Mouse (Mus musculus): Measurements from ENCODE around the gene Kmt5a.
"Not testable (repeated sequence)": the region's sequence is repeated elsewhere in the genome, so short reads cannot be mapped to it uniquely, and the experiment has no call there.

The Kmt5a gene

DNA sequence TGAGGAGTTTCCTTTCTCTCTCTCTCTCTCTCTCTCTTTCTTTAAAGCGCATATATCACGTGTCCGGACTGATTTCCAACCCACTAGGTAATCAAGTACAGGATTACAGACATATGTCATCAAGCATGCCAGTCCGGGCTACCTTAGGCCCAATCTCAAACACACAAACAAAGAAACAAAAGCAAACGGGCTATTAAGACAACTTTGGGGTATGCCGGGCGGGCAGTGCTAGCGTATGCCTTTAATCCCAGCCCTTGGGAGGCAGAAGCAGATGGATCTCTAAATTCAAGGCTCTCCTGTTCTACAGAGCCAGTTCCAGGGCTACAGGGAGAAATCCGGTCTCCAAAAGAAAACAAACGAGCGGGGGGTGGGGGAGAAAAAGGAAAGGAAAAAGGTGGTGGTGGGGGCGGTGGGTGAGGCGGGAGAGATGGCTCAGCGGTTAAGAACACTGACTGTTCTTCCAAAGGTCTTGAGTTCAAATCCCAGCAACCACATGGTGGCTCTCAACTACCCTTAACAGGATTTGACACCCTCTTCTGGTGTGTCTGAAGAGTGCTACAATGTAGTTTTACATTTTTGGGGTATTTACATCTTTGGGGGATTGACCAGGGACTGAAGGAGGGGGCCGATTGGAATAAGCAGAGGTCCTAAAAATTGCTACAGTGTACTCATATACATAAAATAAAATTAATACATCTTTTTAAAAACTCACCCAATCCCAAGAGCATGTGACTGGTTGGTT lies 44.1 kb downstream of the Kmt5a start:
- DNase-seq (ENCODE audit: low read depth) = no peak

GRCm38 (mm10) chr5:124485654-124486053 lies 45.9 kb downstream of the Kmt5a start:
- no peak for DNase-seq (ENCODE audit: low read depth)

DNA sequence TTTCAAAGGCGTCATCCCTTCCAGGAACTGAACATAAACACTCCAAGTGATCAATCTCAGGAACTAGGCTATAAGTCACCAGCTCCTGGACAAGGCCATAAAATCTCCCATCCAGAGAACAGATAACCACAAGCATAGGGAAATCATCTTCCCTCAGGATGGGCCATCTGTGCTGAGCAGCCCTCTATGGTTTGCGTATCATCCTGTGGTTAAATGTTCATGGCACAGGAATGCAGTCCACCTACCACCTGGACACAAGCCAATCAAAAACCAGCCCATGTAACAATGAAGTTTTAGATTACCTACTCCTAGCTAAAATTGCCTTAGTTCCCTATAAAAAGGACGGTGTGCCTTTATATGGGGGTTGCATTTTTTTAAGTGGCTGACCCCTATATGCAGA lies 49.2 kb downstream of the Kmt5a start:
- no peak for DNase-seq (ENCODE audit: low read depth)

GRCm38 (mm10) chr5:124491732-124492131 lies 52.0 kb downstream of the Kmt5a start:
- DNase-seq (ENCODE audit: low read depth) = no peak

DNA sequence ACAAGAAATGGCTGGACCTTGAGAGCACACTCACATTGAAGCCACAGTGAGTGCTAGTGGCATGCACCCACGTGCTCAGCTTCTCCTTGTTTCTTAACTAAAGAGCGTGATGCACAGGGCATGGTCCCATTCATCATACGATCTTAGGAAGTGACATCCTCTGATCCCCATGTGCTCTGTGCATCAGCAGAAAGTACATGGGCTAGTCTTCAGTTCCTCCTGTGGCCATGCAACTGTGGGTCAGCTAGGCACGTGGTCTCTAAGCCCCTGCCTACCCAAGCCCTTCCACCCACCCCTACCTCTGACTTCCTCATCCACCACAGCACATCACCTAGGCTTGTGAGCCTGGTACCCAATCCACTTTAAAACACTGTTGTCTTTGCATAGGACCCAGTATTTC lies 52.9 kb downstream of the Kmt5a start:
- no peak for DNase-seq (ENCODE audit: low read depth)

DNA sequence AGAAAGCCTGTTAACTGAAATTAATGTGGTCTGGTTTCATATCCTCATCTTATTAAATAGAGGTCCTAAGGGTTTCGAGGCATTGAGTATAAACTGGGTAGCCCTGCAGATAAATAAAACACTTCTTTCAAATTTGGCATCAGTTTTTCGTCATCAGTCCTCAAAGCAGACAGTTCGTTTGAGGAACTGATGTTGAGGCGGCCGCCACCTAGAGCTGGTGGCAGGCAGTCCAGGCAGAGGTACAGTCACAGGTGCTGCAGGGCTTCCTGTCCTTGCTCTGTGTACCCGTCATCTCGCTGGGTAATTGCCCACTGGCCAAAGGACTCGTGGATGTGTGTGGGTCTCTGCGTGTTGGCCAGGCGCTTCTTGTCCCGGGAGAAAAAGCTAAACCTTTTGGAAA lies 53.7 kb downstream of the Kmt5a start:
- DNase-seq (ENCODE audit: low read depth) = no peak

DNA sequence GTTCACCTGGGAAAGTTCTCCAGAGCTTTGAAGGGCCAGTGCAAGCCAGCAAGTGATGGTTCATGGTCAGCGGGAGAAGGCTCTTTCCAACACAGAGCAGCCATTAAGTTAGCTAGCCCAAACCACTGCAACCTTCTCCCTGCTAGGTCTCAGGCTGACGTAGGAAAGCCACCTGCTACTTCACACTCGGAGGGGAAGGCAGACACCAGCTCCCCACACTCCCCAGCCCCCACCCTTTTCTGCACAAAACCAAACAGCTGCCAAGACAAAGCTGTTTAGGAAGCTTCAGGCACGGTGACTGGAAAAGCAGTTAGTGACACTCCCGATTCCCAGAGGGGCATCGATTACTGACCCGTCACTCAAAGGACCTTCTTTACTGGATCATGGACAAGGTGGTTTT lies 55.8 kb downstream of the Kmt5a start:
- DNase-seq (ENCODE audit: low read depth) = no peak

DNA sequence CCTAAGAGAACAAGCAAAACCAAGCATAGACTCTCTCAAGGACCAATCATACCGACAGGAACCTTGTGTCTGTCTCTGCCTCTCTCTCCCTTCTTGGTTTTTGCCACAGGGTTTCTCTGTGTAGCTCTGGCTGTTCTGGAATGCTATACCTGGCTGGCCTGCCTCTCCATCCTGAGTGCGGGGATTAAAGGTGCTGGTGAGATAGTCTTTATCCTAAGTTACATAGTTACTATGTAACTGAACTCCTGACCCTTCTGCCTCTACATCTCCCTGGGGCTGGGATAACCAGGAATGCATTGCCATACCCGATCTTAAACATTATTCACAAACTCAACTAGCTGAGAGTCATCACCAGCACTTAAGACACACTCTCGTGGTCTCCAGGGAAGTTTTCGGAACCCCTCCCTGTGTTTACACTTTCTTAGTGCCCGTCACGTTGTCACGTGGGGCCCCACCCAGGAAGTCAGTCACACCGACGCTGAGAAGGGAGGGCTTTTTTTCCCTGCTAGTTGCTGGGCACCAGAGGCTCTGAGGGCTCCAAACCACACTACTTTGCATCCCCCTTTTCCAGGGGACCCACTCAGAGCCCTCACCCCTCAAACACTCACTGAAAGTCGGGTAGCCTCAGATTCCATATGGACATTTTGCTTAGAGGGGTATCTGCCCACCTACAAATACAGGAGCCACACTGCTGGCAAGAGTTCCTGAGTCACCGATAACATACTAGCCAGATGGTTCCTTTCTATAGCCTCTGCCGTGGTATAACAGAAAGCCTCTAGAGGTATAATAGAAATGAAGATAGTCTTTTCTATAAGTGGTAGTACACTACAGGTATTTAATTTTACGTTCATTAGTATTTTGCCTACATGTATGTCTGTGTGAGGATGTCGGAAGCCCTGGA lies 57.1 kb downstream of the Kmt5a start:
- peak; percentile 87 for DNase-seq (ENCODE audit: low read depth)

GRCm38 (mm10) chr5:124498221-124498876 lies 58.6 kb downstream of the Kmt5a start:
- peak; percentile 38 for DNase-seq (ENCODE audit: low read depth)

DNA sequence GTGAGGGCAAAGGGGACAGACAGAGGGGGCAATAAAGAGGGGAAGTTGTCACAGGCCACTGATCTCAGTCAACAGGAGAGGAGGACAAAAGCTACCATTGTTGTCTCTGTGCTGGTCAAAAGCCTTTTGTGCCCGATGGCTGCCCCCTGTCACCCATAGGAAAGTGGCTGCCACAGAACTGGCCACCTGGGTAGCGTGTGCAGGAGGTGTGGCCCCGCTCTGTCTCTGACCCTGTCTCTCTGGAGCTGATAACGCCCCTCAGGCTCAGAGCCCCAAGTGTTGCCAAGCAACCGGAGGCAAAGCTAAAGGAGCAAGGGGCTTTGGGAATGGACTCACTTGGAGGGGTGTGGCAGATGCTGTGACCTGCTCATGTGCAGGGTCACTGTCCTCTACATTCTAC lies 59.3 kb downstream of the Kmt5a start:
- no peak for DNase-seq (ENCODE audit: low read depth)

- not testable (repeated sequence) for DNase-seq (ENCODE audit: low read depth)
Observed at GRCm38 (mm10) chr5:124500037-124500436, 60.3 kb downstream of the Kmt5a start.

DNA sequence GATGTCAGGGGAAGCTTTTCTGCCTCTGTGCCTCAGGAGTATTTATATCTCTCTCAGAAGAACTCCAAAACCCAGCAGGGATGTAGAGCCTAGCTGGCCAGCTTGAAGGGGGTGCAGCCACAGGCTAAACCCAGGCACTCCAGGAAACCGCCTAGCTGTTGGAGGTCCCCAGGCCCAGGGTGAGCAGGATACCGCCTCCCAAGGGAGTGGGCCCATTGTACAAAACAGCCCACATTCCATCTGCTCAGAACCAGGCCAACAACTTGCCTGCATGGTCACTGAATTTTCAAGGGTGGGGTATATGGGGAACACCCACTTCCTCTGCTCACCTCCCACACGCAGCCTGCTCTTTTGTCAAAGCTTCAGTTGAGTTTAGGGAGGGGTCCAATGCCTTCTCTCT lies 60.8 kb downstream of the Kmt5a start:
- no peak for DNase-seq (ENCODE audit: low read depth)

DNA sequence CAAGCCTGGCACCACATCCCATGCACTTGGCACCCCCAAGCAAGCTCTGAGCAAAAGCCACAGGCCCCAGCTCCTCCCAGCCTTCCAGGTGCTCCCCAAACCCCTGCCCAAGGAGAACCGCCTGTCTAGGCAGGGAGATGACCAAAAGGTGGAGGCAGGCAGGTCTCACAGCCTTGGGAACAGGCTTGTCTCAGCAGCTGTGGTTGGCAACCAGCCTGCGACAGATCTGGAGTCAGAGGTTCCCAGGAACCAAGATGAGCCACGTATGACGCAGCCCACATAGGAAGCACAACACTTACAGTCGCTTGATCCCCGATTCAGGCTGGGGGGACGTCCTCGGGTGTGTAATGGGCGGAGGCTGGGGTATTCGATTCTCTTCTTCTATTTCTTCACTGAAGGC lies 61.8 kb downstream of the Kmt5a start:
- no peak for DNase-seq (ENCODE audit: low read depth)

DNA sequence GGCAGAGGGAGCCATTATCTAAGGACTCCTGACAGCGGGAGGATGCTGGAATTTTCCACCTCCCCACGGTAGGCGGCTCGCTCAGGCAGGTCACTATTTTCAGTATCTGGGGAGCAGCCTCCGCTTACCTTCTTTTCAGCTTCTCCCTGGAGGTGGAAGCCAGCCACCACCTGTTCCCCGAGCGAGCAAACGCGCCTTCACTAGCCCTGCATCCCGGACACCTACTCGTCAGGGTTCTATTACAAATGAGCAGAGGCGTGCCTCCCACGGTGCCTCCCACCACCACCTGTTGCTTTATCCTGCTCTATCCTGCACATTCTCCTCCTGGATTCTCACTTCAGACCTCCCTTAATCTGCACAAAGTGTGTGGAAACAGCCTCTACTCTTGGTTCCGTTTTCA lies 64.0 kb downstream of the Kmt5a start:
- no peak for DNase-seq (ENCODE audit: low read depth)

DNA sequence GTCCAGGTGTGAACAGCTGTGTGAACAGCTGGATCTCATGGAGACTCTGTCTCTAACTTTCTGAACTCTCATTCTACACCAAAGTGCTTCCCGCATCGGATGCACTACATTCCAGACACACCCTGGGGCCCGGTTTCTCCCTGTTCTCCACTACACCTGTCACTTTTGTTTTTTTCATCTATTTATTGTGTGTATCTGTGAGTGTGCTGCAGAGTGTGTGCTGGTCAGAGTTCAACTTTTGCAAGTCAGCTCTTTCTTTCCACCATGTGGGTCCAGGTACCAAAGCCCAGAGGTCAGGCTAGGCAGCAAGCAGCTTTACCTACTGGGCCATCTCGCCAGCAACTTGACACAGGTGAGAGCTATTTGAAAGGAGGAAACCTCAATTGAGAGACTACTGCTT lies 65.5 kb downstream of the Kmt5a start:
- no peak for DNase-seq (ENCODE audit: low read depth)

GRCm38 (mm10) chr5:124506731-124507359 lies 67.1 kb downstream of the Kmt5a start:
- no peak for DNase-seq (ENCODE audit: low read depth)

DNA sequence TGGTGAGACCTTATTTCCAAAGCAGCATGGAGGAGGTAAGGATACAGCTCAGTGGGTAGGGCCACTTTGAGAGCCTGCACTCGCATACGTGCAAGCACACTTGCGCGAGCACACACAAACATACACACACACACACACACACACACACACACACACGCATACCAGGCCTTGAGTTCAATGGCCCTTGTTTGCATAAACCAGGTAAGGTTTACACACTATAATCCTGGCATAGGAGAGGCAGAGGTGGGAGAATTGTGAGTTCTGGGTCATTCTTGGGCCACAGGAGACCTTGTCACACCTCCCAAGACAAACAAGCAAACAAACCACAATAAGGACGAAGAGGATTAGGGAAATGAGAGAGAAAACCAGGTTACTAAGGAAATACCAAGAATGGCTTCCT lies 69.5 kb downstream of the Kmt5a start:
- no peak for DNase-seq (ENCODE audit: low read depth)

DNA sequence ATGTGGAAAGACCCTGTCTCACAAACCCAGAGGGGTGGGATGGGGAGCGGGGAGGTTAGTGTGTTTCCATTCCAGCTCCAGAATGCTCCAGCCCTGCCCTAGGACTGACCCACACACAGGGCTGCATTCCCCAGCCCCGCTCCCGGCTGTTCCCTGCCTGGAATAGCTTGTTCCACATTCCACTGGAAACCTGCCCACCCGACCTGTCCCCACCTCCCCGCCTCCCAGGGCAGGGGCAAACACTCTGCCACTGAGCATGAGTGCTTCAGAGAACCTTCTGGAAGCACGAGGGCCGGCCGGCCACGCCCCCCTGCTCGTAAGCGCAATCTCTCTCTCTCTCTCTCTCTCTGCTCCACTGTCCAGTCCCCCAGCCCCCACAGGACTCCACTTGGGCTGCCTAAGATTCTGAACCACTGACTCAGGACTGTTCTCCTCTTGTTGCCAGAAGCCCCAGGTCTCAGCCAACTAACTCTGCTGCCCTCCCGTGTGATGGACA lies 70.1 kb downstream of the Kmt5a start:
- DNase-seq (ENCODE audit: low read depth) = no peak

- DNase-seq (ENCODE audit: low read depth) = no peak
Observed at GRCm38 (mm10) chr5:124510536-124511050, 70.9 kb downstream of the Kmt5a start.

Data from induced T-regulatory cell, adult 2 months (primary cell).